Mouse (Mus musculus) midbrain, embryonic 13.5 days (tissue): Measurements from ENCODE around the gene 2300002M23Rik. TPM values are rescaled to one million over a fixed set of nuclear protein-coding genes. Genes with fewer than 3 reads are reported as not detected.
A peak's percentile ranks its signal among the peaks of the same experiment; 100 is the strongest.

Experiments
- ATAC-seq: fragments of 200-750 bp; cut with Nextera tagmentation; 2 replicates; pipeline ENCODE4 v1.8.0; 2017; ENCODE audit warnings: mild to moderate bottlenecking, moderate TSS enrichment, moderate library complexity
- H3K27ac ChIP-seq: fragments of 300-500 bp; sonication (generic); 2 replicates; pipeline ENCODE4 v1.5.1; 2015; ENCODE audit warnings: inconsistent platforms, mild to moderate bottlenecking, moderate library complexity
- H3K27me3 ChIP-seq: fragments of 300-500 bp; sonication (generic); 2 replicates; pipeline ENCODE4 v1.6.1; 2015; ENCODE audit warnings: mild to moderate bottlenecking, inconsistent platforms
- H3K36me3 ChIP-seq: fragments of 300-500 bp; sonication (generic); 2 replicates; pipeline ENCODE4 v1.6.1; 2015; ENCODE audit warnings: mild to moderate bottlenecking, inconsistent platforms
- H3K4me1 ChIP-seq: fragments of 300-500 bp; sonication (generic); replicated peaks from 2 replicates; pipeline ENCODE4 v1.6.1; 2015; ENCODE audit warnings: inconsistent platforms
- H3K4me2 ChIP-seq: fragments of 300-500 bp; sonication (generic); replicated peaks from 2 replicates; pipeline ENCODE4 v1.6.1; 2015; ENCODE audit warnings: moderate library complexity, mild to moderate bottlenecking, inconsistent platforms
- H3K4me3 ChIP-seq: fragments of 300-500 bp; sonication (generic); replicated peaks from 2 replicates; pipeline ENCODE4 v1.5.1; 2015; ENCODE audit warnings: mild to moderate bottlenecking, inconsistent platforms
- H3K9ac ChIP-seq: fragments of 300-500 bp; sonication (generic); replicated peaks from 2 replicates; pipeline ENCODE4 v1.6.1; 2015; ENCODE audit warnings: mild to moderate bottlenecking, inconsistent platforms
- H3K9me3 ChIP-seq: fragments of 300-500 bp; sonication (generic); 2 replicates; pipeline ENCODE4 v1.6.1; 2016; ENCODE audit warnings: mild to moderate bottlenecking, inconsistent platforms
- WGBS: fragments of 180-500 bp; shearing (Covaris S2); methylation state at CpG from one replicate; pipeline ENCODE4 v1.1.7; 2015; 5-methylcytosine and 5-hydroxymethylcytosine counted together
- polyA plus RNA-seq: library from polyadenylated mRNA; unstranded; fragments of >200 nt; fragmentation: Nextera tagmentation; extraction: Ambion mirVana; gene quantifications from 2 replicates; pipeline ENCODE4 v1.2.1, GENCODE M21; 2015

The 2300002M23Rik gene
- polyA plus RNA-seq, 1 experiment from 2014 or later, result not detected

GRCm38 (mm10) chr17:35590410-35591218 lies 23.4 kb downstream of the 2300002M23Rik start:
- H3K9ac ChIP-seq, result no peak overlapping the region
- H3K4me3 ChIP-seq, result no peak overlapping the region
- ATAC-seq, result peak; percentile 73
- peaks cover 6% of the 10 kb centered on the region for H3K27me3 ChIP-seq
- peaks cover 8% of the 10 kb centered on the region; the same call in 1 of the 2 replicates for H3K4me1 ChIP-seq
- H3K9me3 ChIP-seq, result no peaks in the 10 kb centered on the region
- WGBS, result 53% methylated on average over 21 of the region's 21 CpGs
- 0 out of 2 replicates have a peak overlapping the region, but pooled peaks have one; percentile 40 for H3K27ac ChIP-seq
- H3K36me3 ChIP-seq, result no peaks in the 10 kb centered on the region
- H3K4me2 ChIP-seq, result no peak overlapping the region

GRCm38 (mm10) chr17:35591219-35591578 lies 23.9 kb downstream of the 2300002M23Rik start:
- peak; percentile 43 for ATAC-seq
- Histone ChIP-seq H3K36me3 (no peaks in the 10 kb centered on the region), H3K4me3 (no peak overlapping the region), H3K27me3 (no peaks in the 10 kb centered on the region), H3K4me1 (peaks cover 8% of the 10 kb centered on the region; the same call in 1 of the 2 replicates), H3K4me2 (no peak overlapping the region), H3K27ac (peak overlapping the region; percentile 40; the same call in 1 of the 2 replicates), H3K9me3 (no peaks in the 10 kb centered on the region), H3K9ac (no peak overlapping the region)
- WGBS, result 78% methylated on average over 7 of the region's 7 CpGs

- no peak overlapping the region for H3K27ac ChIP-seq
- H3K9me3 ChIP-seq, result no peaks in the 10 kb centered on the region
- H3K36me3 ChIP-seq, result no peaks in the 10 kb centered on the region
- H3K4me3 ChIP-seq, result no peak overlapping the region
- WGBS, result 94% methylated on average over 15 of the region's 15 CpGs
- ATAC-seq, result no peak
- H3K9ac ChIP-seq, result no peak overlapping the region
- H3K4me2 ChIP-seq, result no peak overlapping the region
- peaks cover 8% of the 10 kb centered on the region; the same call in 1 of the 2 replicates for H3K4me1 ChIP-seq
- H3K27me3 ChIP-seq, result no peaks in the 10 kb centered on the region
These were observed 24.5 kb downstream of the 2300002M23Rik start for GRCm38 (mm10) chr17:35591731-35592130.

GRCm38 (mm10) chr17:35592131-35592530 lies 24.9 kb downstream of the 2300002M23Rik start:
- peaks cover 8% of the 10 kb centered on the region; the same call in 1 of the 2 replicates for H3K4me1 ChIP-seq
- H3K36me3 ChIP-seq, result no peaks in the 10 kb centered on the region
- no peaks in the 10 kb centered on the region for H3K27me3 ChIP-seq
- ATAC-seq, result no peak
- H3K9me3 ChIP-seq, result no peaks in the 10 kb centered on the region
- H3K4me2 ChIP-seq, result no peak overlapping the region
- no peak overlapping the region for H3K27ac ChIP-seq
- no peak overlapping the region for H3K9ac ChIP-seq
- H3K4me3 ChIP-seq, result no peak overlapping the region
- WGBS, result 91% methylated on average over 9 of the region's 9 CpGs

- 37% methylated on average over 4 of the region's 4 CpGs for WGBS
- Histone ChIP-seq H3K4me3 (no peak overlapping the region), H3K27me3 (no peaks in the 10 kb centered on the region), H3K4me2 (no peak overlapping the region), H3K9me3 (no peaks in the 10 kb centered on the region), H3K4me1 (0 out of 2 replicates have a peak, but pooled peaks cover 3% of the 10 kb centered on the region), H3K9ac (no peak overlapping the region), H3K36me3 (no peaks in the 10 kb centered on the region), H3K27ac (no peak overlapping the region)
- no peak for ATAC-seq
These were observed 26.5 kb downstream of the 2300002M23Rik start for GRCm38 (mm10) chr17:35593786-35594185.

- Histone ChIP-seq H3K4me3 (no peak overlapping the region), H3K4me2 (no peak overlapping the region), H3K4me1 (0 out of 2 replicates have a peak, but pooled peaks cover 3% of the 10 kb centered on the region), H3K36me3 (no peaks in the 10 kb centered on the region), H3K9ac (no peak overlapping the region), H3K9me3 (no peaks in the 10 kb centered on the region), H3K27ac (no peak overlapping the region), H3K27me3 (no peaks in the 10 kb centered on the region)
- ATAC-seq, result no peak
- WGBS, result 89% methylated on average over 7 of the region's 7 CpGs
These were observed 27.2 kb downstream of the 2300002M23Rik start for GRCm38 (mm10) chr17:35594456-35594855.

- Histone ChIP-seq H3K9ac (no peak overlapping the region), H3K36me3 (no peaks in the 10 kb centered on the region), H3K4me1 (no peaks in the 10 kb centered on the region), H3K9me3 (no peaks in the 10 kb centered on the region), H3K4me2 (no peak overlapping the region), H3K27ac (no peak overlapping the region), H3K27me3 (no peaks in the 10 kb centered on the region), H3K4me3 (no peak overlapping the region)
- ATAC-seq, result no peak
- 95% methylated on average over 3 of the region's 3 CpGs for WGBS
These were observed 30.1 kb downstream of the 2300002M23Rik start for GRCm38 (mm10) chr17:35597399-35597798.

GRCm38 (mm10) chr17:35601249-35601648 lies 34.0 kb downstream of the 2300002M23Rik start, which contains the start of gene Sfta2:
TSS of gene Sfta2 (plus strand) at chr17:35601549.
- no peak within 1 kb of the TSS for H3K27ac ChIP-seq
- H3K4me1 ChIP-seq, result no peaks in the 10 kb centered on the region
- 65% methylated on average over 2 of the region's 2 CpGs for WGBS
- no peak within 1 kb of the TSS for H3K4me2 ChIP-seq
- no peaks in the 10 kb centered on the region for H3K36me3 ChIP-seq
- H3K4me3 ChIP-seq, result no peak within 1 kb of the TSS
- H3K9ac ChIP-seq, result no peak within 1 kb of the TSS
- no peak for ATAC-seq
- H3K9me3 ChIP-seq, result no peaks in the 10 kb centered on the region
- H3K27me3 ChIP-seq, result no peaks in the 10 kb centered on the region

GRCm38 (mm10) chr17:35601736-35602354 lies 34.6 kb downstream of the 2300002M23Rik start:
- no peaks in the 10 kb centered on the region for H3K27me3 ChIP-seq
- no peaks in the 10 kb centered on the region; the same call in 1 of the 2 replicates for H3K9me3 ChIP-seq
- ATAC-seq, result no peak
- H3K9ac ChIP-seq, result no peak overlapping the region
- no peak overlapping the region for H3K4me3 ChIP-seq
- H3K4me1 ChIP-seq, result no peaks in the 10 kb centered on the region
- H3K36me3 ChIP-seq, result no peaks in the 10 kb centered on the region
- no peak overlapping the region for H3K27ac ChIP-seq
- 67% methylated on average over 8 of the region's 8 CpGs for WGBS
- no peak overlapping the region for H3K4me2 ChIP-seq

GRCm38 (mm10) chr17:35617127-35617526 lies 49.9 kb downstream of the 2300002M23Rik start:
- Histone ChIP-seq H3K9ac (no peak overlapping the region), H3K4me2 (no peak overlapping the region), H3K27ac (no peak overlapping the region), H3K9me3 (no peaks in the 10 kb centered on the region), H3K36me3 (no peaks in the 10 kb centered on the region), H3K27me3 (no peaks in the 10 kb centered on the region), H3K4me3 (no peak overlapping the region), H3K4me1 (no peaks in the 10 kb centered on the region)
- ATAC-seq, result no peak
- 80% methylated on average over 4 of the region's 4 CpGs for WGBS
